Mouse (Mus musculus): ENCODE measurements around the gene Dlg4. TPM values are rescaled to one million over a fixed set of nuclear protein-coding genes. Genes with fewer than 3 reads are reported as not detected.
"Not testable (repeated sequence)": the region's sequence is repeated elsewhere in the genome, so short reads cannot be mapped to it uniquely, and the experiment has no call there.

Gene Dlg4
- total and polyA plus RNA-seq, 2 experiments from 2014 or later = 18.1 to 269 TPM

DNA sequence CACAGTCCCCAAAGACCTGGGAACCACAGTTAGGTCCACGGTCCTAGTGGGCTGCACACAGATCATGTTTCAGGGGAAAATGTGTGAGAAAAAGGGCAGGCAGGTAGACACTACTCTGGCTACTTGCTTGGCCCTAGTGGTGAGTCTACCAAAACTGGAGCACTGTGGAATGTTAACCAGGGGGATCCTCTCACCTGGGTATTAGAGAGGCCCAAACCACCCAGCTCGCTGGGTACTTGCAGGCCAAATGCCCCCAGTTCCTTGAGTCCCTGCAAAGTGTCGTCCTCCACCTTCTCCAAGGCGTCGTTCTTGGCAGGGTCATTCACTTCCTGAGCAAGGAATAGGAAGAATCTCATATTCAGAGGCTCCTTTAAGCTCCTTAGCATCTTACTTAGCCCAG, 2.7 kb upstream of the Dlg4 start:
- H3K4me3 ChIP-seq (ENCODE audit: low read depth, low read length) = no peak overlapping the region
- peaks cover 45% of the 10 kb centered on the region for H3K36me3 ChIP-seq (ENCODE audit: insufficient read depth, low read length)
- no peak overlapping the region for H3K9ac ChIP-seq (replicated peaks; ENCODE audit: low read length, poor library complexity, severe bottlenecking)
- no peak for ATAC-seq (ENCODE audit: low FRiP score)
- no peaks in the 10 kb centered on the region for H3K9me3 ChIP-seq (ENCODE audit: low read length)
- no peak for TF ChIP-seq CTCF (IDR thresholded peaks at IDR 0.05)
- no peak overlapping the region for H3K27ac ChIP-seq (ENCODE audit: low read depth, low read length)
- no peaks in the 10 kb centered on the region for H3K27me3 ChIP-seq (ENCODE audit: insufficient read depth, low read length)
- peaks cover 16% of the 10 kb centered on the region; the same call in 1 of the 2 replicates for H3K4me1 ChIP-seq (ENCODE audit: insufficient read depth, low read length)
- peak overlapping the region; percentile 73; the same call in 1 of the 2 replicates for H3K4me2 ChIP-seq (ENCODE audit: low read depth, low read length, poor library complexity, severe bottlenecking)
- no peak for DNase-seq (ENCODE audit: low spot score)
- 65% methylated on average over 5 of the region's 5 CpGs for WGBS

DNA sequence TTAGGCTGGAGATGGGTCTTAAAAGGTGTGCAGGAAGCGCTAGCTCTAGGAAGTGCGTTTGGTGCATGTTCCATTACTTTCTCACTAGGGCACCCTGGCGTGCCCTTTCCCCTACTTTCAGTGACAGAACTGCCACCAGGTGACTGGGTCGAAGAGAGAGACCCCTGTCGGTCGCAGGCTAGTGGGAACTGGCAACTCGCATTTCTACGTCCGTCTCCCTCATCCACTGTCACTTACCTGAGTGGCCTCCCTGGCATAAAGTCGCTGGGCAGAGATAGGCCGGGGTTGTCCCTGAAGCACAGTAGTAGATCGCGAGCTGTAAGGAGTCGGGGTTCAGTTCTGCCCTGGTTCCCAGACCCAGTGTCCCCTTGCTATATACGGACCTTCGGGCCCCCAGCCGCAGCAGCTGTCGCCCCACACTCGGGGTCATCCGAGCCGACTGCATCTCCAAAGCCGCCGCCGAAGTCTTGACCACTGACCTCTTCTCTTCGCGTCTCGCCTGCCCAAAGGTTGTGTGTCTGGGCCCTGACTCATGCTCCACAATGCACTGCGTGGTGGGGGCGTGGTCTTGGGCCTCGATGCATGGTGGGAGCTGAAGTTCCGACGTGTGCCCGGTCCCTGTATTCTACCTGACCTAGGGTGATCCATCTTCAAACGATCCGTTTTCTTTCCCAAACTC, 1.7 kb upstream of the Dlg4 start, which contains the start of gene Acadvl:
Gene Acadvl, minus strand, starts transcription at position 532 of the 679 bp plus-strand sequence.
- under 1% methylated on average over 35 of the region's 35 CpGs for WGBS
- no peaks in the 10 kb centered on the region for H3K9me3 ChIP-seq (ENCODE audit: low read length)
- peak within 1 kb of the TSS; percentile 72 for H3K9ac ChIP-seq (replicated peaks; ENCODE audit: low read length, poor library complexity, severe bottlenecking)
- peak within 1 kb of the TSS; percentile 73 for H3K4me2 ChIP-seq (ENCODE audit: low read depth, low read length, poor library complexity, severe bottlenecking)
- H3K36me3 ChIP-seq (ENCODE audit: insufficient read depth, low read length) = peaks cover 35% of the 10 kb centered on the region
- no peaks in the 10 kb centered on the region for H3K27me3 ChIP-seq (ENCODE audit: insufficient read depth, low read length)
- DNase-seq (ENCODE audit: low spot score) (peak; percentile 91), ATAC-seq (ENCODE audit: low FRiP score) (peak; percentile 66)
- TF ChIP-seq CTCF (IDR thresholded peaks at IDR 0.05) = peak; percentile 65
- H3K4me3 ChIP-seq (ENCODE audit: low read depth, low read length) = peak within 1 kb of the TSS; percentile 59
- peaks cover 16% of the 10 kb centered on the region; the same call in 1 of the 2 replicates for H3K4me1 ChIP-seq (ENCODE audit: insufficient read depth, low read length)
- peak within 1 kb of the TSS; percentile 72 for H3K27ac ChIP-seq (ENCODE audit: low read depth, low read length)

DNA sequence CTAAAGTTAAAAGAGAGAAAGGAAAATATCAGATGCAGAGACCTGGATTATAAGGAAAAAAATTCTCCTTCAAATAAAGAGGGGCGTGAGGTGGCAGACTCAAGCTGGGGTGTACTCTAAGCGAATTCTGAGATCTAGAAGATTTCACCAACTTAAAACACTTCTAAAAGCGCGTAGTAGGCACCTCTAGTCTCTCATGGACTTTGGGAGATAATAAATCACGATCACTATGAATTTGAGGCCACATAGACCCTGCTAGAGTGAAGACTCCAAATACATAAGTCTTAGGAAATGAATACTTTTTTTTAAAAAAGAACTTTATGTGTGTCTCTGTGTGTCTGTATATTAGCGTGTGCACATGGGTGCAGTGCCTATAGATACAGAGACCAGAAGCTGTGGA, 1.1 kb upstream of the Dlg4 start:
- no peak for TF ChIP-seq CTCF (IDR thresholded peaks at IDR 0.05)
- 63% methylated on average over 6 of the region's 6 CpGs for WGBS
- peak overlapping the region; percentile 59 for H3K4me3 ChIP-seq (ENCODE audit: low read depth, low read length)
- peaks cover 29% of the 10 kb centered on the region for H3K36me3 ChIP-seq (ENCODE audit: insufficient read depth, low read length)
- no peak overlapping the region for H3K9ac ChIP-seq (replicated peaks; ENCODE audit: low read length, poor library complexity, severe bottlenecking)
- no peaks in the 10 kb centered on the region for H3K9me3 ChIP-seq (ENCODE audit: low read length)
- peaks cover 16% of the 10 kb centered on the region; the same call in 1 of the 2 replicates for H3K4me1 ChIP-seq (ENCODE audit: insufficient read depth, low read length)
- DNase-seq (ENCODE audit: low spot score) (no peak), ATAC-seq (ENCODE audit: low FRiP score) (no peak)
- peak overlapping the region; percentile 73 for H3K4me2 ChIP-seq (ENCODE audit: low read depth, low read length, poor library complexity, severe bottlenecking)
- H3K27me3 ChIP-seq (ENCODE audit: insufficient read depth, low read length) = no peaks in the 10 kb centered on the region
- H3K27ac ChIP-seq (ENCODE audit: low read depth, low read length) = no peak overlapping the region

DNA sequence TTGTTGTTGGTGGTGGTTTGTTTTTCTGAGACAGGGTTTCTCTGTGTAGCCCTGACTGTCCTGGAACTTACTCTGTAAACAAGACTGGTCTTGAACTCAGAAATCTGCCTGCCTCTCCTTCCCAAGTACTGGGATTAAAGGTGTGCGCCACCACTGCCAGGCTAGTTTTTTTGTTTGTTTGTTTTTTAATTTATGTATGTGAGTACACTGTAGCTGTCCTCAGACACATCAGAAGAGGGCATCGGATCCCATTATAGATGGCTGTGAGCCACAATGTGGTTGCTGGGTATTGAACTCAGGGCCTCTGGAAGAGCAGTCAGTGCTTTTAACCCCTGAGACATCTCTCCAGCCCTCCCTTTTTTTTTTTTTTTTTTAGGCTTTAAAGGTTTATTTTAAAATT, 565 bp upstream of the Dlg4 start:
- H3K9ac ChIP-seq (replicated peaks; ENCODE audit: low read length, poor library complexity, severe bottlenecking); H3K4me2 ChIP-seq (ENCODE audit: low read depth, low read length, poor library complexity, severe bottlenecking); H3K4me3 ChIP-seq (ENCODE audit: low read depth, low read length); ATAC-seq (ENCODE audit: low FRiP score); H3K27me3 ChIP-seq (ENCODE audit: insufficient read depth, low read length); H3K27ac ChIP-seq (ENCODE audit: low read depth, low read length); DNase-seq (ENCODE audit: low spot score); H3K9me3 ChIP-seq (ENCODE audit: low read length): not testable (repeated sequence)
- peaks cover 16% of the 10 kb centered on the region; the same call in 1 of the 2 replicates for H3K4me1 ChIP-seq (ENCODE audit: insufficient read depth, low read length)
- H3K36me3 ChIP-seq (ENCODE audit: insufficient read depth, low read length) = peaks cover 24% of the 10 kb centered on the region
- 76% methylated on average over 2 of the region's 2 CpGs for WGBS

DNA sequence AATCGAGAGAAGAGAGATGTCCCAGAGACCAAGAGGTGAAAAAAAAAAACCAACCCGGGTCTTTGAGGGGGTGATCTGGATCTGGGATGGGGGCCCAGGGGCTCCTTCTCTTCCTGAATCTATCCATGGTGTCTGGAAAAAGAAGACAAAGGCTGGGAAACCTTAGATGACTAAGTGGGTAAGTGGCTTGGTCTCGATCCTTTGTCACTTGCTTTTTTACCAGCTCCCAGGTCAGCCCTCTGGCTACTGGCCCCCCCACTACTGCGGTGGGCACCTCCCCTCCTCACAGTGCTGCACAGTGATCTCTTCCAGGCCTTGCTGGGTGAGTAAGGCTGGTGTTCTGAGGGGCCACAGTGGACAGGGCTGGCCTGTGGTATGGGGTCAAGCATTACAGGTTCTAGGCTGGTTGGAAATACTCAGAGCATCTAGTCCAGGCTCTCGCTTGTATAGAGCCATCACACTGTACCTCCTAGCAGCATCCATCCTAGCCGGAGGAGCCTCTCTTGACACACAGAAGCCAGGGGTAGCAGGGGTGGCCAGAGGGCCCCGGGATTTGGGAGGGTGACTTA, 541 bp downstream of the Dlg4 start:
- DNase-seq (ENCODE audit: low spot score) (no peak), ATAC-seq (ENCODE audit: low FRiP score) (no peak)
- Histone ChIP-seq H3K4me1 (ENCODE audit: insufficient read depth, low read length) (peaks cover 17% of the 10 kb centered on the region), H3K9me3 (ENCODE audit: low read length) (no peaks in the 10 kb centered on the region), H3K4me3 (ENCODE audit: low read depth, low read length) (peak overlapping the region; percentile 63), H3K27me3 (ENCODE audit: insufficient read depth, low read length) (no peaks in the 10 kb centered on the region), H3K4me2 (ENCODE audit: low read depth, low read length, poor library complexity, severe bottlenecking) (peak overlapping the region; percentile 87), H3K9ac (replicated peaks; ENCODE audit: low read length, poor library complexity, severe bottlenecking) (peak overlapping the region; percentile 80), H3K27ac (ENCODE audit: low read depth, low read length) (peak overlapping the region; percentile 96), H3K36me3 (ENCODE audit: insufficient read depth, low read length) (peaks cover 13% of the 10 kb centered on the region)
- TF ChIP-seq CTCF (IDR thresholded peaks at IDR 0.05) = no peak
- 20% methylated on average over 7 of the region's 7 CpGs for WGBS

Measured in midbrain, postnatal 0 days (tissue).